Mouse (Mus musculus) stomach, postnatal 0 days (tissue): ENCODE measurements around the gene Cct7.

Source experiments
- CTCF ChIP-seq: IDR thresholded peaks from 2 replicates; pipeline ENCODE4 v1.5.1; 2016; ENCODE audit warnings: antibody characterized with exemption, low read depth, mild to moderate bottlenecking, moderate library complexity
- EP300 ChIP-seq: optimal IDR thresholded peaks from 2 replicates; pipeline ENCODE3; 2016; ENCODE audit warnings: antibody characterized with exemption

DNA sequence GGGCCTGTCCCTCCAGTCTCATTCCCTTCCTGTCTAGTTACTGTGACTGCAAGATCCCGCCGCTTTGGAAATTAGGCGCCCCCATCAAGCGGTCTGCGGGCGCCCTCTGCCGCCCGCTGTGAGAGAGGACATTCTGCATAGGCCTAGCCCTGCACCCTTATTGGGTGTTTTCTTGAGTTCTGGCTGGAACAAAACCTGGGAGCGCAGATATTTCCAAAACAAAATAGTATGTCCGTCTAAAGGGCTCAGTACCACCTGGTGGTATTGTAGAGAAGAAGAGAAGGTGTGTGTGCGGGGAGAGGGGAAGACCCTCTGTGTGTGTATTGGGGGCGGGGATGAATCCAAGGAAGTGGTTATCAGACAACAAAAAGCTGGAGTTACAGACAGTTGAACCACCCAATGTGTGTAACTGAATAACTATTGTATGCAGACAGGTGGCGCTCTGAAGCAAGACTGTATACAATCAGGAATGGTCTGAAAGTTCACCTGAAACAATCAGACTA lies 40.5 kb upstream of the Cct7 start:
- TF ChIP-seq CTCF (peak; percentile 83), EP300 (no peak)
